Mouse (Mus musculus) testis, adult 2 months (tissue): ENCODE results near the gene Npnt.

ENCODE experiments used
- CTCF ChIP-seq: fragments of 200-500 bp; IDR thresholded peaks from 2 replicates; pipeline ENCODE4 v1.5.1; 2012; ENCODE audit warnings: low read depth, mild to moderate bottlenecking, inconsistent platforms, low read length, moderate library complexity; ENCODE audit not compliant: control insufficient read depth, insufficient read depth, insufficient replicate concordance
- POLR2A ChIP-seq: fragments of 200-500 bp; IDR thresholded peaks from 2 replicates; pipeline ENCODE4 v1.6.1; 2012; ENCODE audit warnings: low read depth, mild to moderate bottlenecking, inconsistent platforms, low read length, moderate library complexity; ENCODE audit not compliant: control insufficient read depth

- TF ChIP-seq POLR2A: no peak
- no peak for TF ChIP-seq CTCF
Observed at GRCm38 (mm10) chr3:132859573-132859972, 90.5 kb downstream of the Npnt start.
